Mouse (Mus musculus): ENCODE measurements around the gene Vps33b.

- TF ChIP-seq POLR2A (IDR thresholded peaks at IDR 0.05; ENCODE audit: borderline replicate concordance, control insufficient read depth, low read depth, low read length), result no peak
- no peak for TF ChIP-seq CTCF (IDR thresholded peaks at IDR 0.05; ENCODE audit: control insufficient read depth, insufficient read depth, low read length)
Measured at GRCm38 (mm10) chr7:80283226-80283918, 13.9 kb downstream of the Vps33b start.

Measured in bone marrow, adult 2 months (tissue).